Mouse (Mus musculus): ENCODE results near the gene E030018B13Rik.

The E030018B13Rik gene

DNA sequence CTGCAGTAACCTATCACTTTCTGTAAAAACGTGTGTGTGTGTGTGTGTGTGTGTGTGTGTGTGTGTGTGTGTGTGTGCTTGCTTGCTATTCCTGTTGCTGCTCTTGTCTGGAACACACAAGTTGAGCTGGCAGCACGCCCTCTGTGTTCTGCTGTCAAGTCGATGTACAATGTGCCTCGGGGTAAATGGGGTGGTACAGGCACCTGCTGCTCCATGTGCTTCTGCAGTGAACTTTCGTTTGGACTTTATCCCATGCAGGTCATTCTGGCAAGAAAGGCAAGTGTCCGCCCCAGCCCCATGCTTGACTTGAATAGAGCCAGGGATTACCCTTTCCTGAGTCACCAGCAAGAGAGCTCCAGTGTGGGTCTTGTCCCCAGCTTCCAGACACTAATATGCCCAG lies 1.0 kb downstream of the E030018B13Rik start:
- DNase-seq (ENCODE audit: low spot score) = peak; percentile 58

GRCm38 (mm10) chr7:63918771-63919768 lies 2.4 kb downstream of the E030018B13Rik start:
- no peak for DNase-seq (ENCODE audit: low spot score)

DNA sequence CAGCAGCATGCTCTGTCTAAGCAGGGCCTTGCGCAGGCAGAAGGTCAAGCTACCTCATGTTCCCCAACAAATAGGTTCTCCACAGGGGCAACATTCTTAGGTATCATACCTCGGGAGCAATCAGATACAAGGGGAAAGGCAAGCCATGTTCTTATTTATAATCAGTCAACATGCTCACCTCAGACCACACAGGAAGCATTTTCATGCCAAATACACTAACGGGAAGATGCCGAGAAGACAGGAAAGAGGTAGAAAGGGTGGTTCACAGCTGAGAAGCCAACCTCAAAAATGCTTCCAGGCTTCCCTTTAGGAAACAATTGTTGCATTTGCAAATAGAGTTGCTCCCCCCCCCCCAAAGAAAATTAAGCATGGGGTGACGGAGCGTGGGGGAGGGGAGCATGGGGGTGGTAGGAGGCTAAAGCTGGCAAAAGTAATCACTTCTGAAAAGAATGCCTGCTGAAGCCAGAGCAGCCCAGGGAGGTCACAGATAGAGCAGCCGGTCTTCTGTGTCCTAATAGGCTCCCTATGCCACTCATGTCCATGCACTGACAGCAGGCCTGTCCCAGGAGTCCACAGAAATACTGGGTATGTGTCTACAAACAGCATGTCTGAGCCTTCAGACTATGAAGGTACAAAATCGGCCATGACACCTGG lies 5.4 kb downstream of the E030018B13Rik start:
- DNase-seq (ENCODE audit: low spot score) = no peak

GRCm38 (mm10) chr7:63922571-63922970 lies 5.9 kb downstream of the E030018B13Rik start:
- no peak for DNase-seq (ENCODE audit: low spot score)

DNA sequence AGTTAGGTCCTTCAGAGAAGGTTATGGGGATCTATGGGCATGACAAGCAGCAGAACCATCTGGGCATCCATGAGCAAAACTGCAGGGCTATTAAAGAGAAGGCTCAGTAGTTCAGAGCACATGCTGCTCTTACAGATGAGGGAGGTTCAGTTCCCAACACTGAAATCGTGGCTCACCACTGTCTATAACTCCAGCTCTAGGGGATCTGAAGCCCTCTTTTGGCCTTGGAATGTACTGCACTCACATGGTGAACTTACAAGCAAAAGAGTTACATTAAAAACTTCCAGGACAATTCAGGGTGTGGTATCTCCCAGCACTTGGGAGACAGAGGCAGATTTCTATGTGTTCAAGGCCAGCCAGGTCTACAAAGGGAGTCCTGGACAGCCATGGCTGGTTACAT lies 6.3 kb downstream of the E030018B13Rik start:
- DNase-seq (ENCODE audit: low spot score) = no peak

DNA sequence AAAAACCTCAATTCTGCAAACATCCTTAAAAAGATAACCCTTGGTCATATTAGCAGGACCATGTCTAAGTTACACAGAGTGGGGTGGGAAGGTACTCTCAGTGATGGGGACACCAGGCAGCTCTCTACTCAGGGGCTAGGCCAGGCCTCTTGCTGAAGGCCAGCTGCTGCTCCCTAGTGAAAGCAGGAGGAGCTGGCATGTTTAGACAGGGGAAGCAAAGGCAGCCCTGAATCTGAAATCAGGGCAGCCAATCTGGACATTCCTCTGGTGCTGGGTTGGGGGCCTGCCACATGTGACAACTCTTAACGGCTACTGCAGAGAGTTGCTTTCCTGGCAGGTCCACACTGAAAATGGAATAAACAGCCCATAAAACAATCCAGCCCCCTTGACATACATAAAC lies 7.5 kb downstream of the E030018B13Rik start:
- DNase-seq (ENCODE audit: low spot score) = no peak

GRCm38 (mm10) chr7:63924747-63925412 lies 8.2 kb downstream of the E030018B13Rik start:
- no peak for DNase-seq (ENCODE audit: low spot score)

- DNase-seq (ENCODE audit: low spot score) = peak; percentile 68
Observed at GRCm38 (mm10) chr7:63925413-63926360, 9.0 kb downstream of the E030018B13Rik start.

- no peak for DNase-seq (ENCODE audit: low spot score)
Observed at GRCm38 (mm10) chr7:63926492-63926891, 9.8 kb downstream of the E030018B13Rik start.

GRCm38 (mm10) chr7:63927121-63927520 lies 10.5 kb downstream of the E030018B13Rik start:
- DNase-seq (ENCODE audit: low spot score) = no peak

DNA sequence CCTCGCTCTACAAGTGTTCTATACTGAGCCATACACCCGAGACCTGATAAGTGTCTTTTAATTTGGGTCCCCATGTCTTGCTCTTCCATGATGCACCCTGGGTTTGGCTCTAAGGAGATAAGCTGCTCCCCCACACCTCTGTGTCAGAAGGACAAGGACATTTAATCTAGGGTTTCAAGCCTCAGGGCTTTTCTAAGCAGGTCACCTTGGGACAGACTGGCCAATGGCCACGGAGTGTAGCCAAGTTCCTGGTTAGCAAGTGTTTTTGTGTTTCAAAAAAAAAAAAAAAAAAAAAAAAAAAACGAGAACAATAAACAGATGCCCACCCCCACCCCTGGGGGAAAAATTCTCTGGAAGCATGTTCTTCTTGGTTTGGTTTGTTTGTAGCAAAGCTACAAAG lies 12.4 kb downstream of the E030018B13Rik start:
- DNase-seq (ENCODE audit: low spot score) = peak; percentile 82

DNA sequence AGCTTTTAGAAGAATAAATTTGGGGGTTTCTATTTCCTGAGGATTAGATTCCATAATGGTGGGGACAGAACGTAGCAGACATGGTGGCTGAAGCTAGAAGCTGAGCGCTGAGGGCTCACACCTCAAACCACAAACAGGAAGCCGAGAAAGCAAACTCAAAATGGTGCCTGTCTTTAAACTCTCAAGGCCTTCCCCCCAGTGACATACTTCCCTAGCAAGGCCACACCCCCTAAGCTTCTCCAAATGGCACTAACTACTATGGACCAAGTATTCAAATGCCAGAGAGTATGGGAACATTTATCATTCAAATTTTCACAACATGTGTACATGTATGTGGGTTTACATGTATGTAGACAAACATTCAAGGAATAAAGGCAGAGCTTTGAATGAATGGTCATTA lies 13.5 kb downstream of the E030018B13Rik start:
- DNase-seq (ENCODE audit: low spot score) = no peak

- DNase-seq (ENCODE audit: low spot score) = no peak
Observed at GRCm38 (mm10) chr7:63930766-63931165, 14.1 kb downstream of the E030018B13Rik start.

GRCm38 (mm10) chr7:63932461-63932860 lies 15.8 kb downstream of the E030018B13Rik start:
- DNase-seq (ENCODE audit: low spot score) = no peak

DNA sequence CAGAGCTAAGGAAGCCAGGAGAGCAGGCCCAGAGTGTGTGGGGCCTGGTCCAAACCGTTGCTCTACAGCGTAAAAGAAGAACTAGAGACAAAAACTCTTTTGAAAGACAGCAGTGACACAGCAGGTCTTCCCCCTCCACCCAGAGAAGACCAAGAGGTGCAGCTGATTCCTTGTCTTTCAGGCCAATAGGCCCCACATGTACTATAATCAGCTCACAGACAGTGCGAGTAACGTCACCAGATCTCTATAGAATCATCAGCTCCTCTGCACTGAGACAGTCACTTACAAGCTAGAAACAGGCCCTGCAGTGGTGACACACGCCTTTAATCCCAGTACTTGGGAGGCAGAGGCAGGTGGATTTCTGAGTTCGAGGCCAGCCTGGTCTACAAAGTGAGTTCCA lies 17.2 kb downstream of the E030018B13Rik start:
- no peak for DNase-seq (ENCODE audit: low spot score)

- DNase-seq (ENCODE audit: low spot score) = no peak
Observed at GRCm38 (mm10) chr7:63934530-63934929, 17.9 kb downstream of the E030018B13Rik start.

DNA sequence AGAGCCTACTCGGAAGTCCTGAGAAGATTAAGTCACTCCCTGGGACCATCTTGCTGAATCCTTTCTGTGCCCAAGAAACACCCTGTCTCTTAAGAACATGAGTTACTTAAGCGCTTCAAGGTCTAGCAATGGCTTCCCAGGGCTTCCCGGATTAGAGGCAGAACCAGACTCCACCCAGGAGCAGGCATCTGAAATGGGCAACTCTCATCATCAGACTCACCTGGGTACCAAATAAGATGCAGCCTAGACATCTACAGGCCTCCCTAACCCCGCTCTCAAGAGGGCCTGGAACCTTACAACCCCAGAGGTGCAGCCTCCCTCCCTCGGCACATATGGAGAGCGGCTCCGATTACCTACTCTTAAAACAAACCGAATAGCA lies 19.1 kb downstream of the E030018B13Rik start:
- no peak for DNase-seq (ENCODE audit: low spot score)

- DNase-seq (ENCODE audit: low spot score) = peak; percentile 79
Observed at GRCm38 (mm10) chr7:63936188-63936985, 19.7 kb downstream of the E030018B13Rik start.

DNA sequence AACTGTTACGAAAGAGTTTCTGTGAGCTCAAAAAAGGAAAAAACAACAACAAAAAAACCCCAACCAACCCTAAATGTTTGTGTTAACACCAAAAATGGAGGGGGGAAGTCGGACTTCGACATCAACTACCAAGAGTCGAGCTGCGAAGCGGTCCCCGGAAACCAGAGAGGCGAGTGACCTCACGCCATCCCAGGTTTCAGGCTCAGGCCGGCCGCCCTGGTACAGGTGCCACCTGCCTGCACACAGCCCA lies 20.3 kb downstream of the E030018B13Rik start:
- DNase-seq (ENCODE audit: low spot score) = no peak

GRCm38 (mm10) chr7:63937236-63938065 lies 20.8 kb downstream of the E030018B13Rik start:
- peak; percentile 84 for DNase-seq (ENCODE audit: low spot score)
